Mouse (Mus musculus) activated CD4-positive, CD25-positive, alpha-beta regulatory T cell, adult 4 months (primary cell): ENCODE results near the gene BC067074. TPM values are rescaled to one million over a fixed set of nuclear protein-coding genes. Genes with fewer than 3 reads are reported as not detected.
"Not testable (repeated sequence)": the region's sequence is repeated elsewhere in the genome, so short reads cannot be mapped to it uniquely, and the experiment has no call there.

Source experiments
- ATAC-seq: one replicate; pipeline ENCODE4 v1.8.0; 2017
- polyA plus RNA-seq, 2 experiments: library from polyadenylated mRNA; unstranded; fragments of 100-300 nt; shearing (Covaris generic); gene quantifications; one replicate each; pipeline ENCODE4 v1.2.1; 2017

Gene BC067074
- not detected for polyA plus RNA-seq

GRCm38 (mm10) chr13:113292975-113293706, at the start of gene BC067074:
BC067074 (plus strand) TSS chr13:113293159.
- no peak for ATAC-seq

GRCm38 (mm10) chr13:113245025-113245424, 47.9 kb upstream of the BC067074 start:
- peak; percentile 53 for ATAC-seq

- ATAC-seq = not testable (repeated sequence)
Measured at GRCm38 (mm10) chr13:113252580-113252979, 40.4 kb upstream of the BC067074 start.

GRCm38 (mm10) chr13:113256766-113257165, 36.2 kb upstream of the BC067074 start:
- ATAC-seq = no peak

GRCm38 (mm10) chr13:113257190-113257589, 35.8 kb upstream of the BC067074 start:
- no peak for ATAC-seq

- ATAC-seq = no peak
Measured at GRCm38 (mm10) chr13:113259237-113259636, 33.7 kb upstream of the BC067074 start.

GRCm38 (mm10) chr13:113262822-113263221, 30.1 kb upstream of the BC067074 start:
- ATAC-seq = no peak

- ATAC-seq = no peak
Measured at GRCm38 (mm10) chr13:113265257-113265656, 27.7 kb upstream of the BC067074 start.

GRCm38 (mm10) chr13:113266495-113266951, 26.4 kb upstream of the BC067074 start:
- ATAC-seq = no peak

GRCm38 (mm10) chr13:113267204-113267603, 25.8 kb upstream of the BC067074 start:
- no peak for ATAC-seq

GRCm38 (mm10) chr13:113269777-113270776, 22.9 kb upstream of the BC067074 start:
- ATAC-seq = peak; percentile 78

- ATAC-seq = peak; percentile 56
Measured at GRCm38 (mm10) chr13:113271189-113271588, 21.8 kb upstream of the BC067074 start.

GRCm38 (mm10) chr13:113287141-113287540, 5.8 kb upstream of the BC067074 start:
- no peak for ATAC-seq

- no peak for ATAC-seq
Measured at GRCm38 (mm10) chr13:113288210-113289197, 4.5 kb upstream of the BC067074 start.

- no peak for ATAC-seq
Measured at GRCm38 (mm10) chr13:113289760-113290159, 3.2 kb upstream of the BC067074 start.

- no peak for ATAC-seq
Measured at GRCm38 (mm10) chr13:113292001-113292400, 958 bp upstream of the BC067074 start.

- ATAC-seq = no peak
Measured at GRCm38 (mm10) chr13:113293707-113294432, 911 bp downstream of the BC067074 start.

GRCm38 (mm10) chr13:113295817-113296485, 3.0 kb downstream of the BC067074 start:
- ATAC-seq = no peak

- no peak for ATAC-seq
Measured at GRCm38 (mm10) chr13:113306581-113306980, 13.6 kb downstream of the BC067074 start.

- no peak for ATAC-seq
Measured at GRCm38 (mm10) chr13:113319588-113319987, 26.6 kb downstream of the BC067074 start.

GRCm38 (mm10) chr13:113321972-113322371, 29.0 kb downstream of the BC067074 start:
- peak; percentile 76 for ATAC-seq
